Mouse (Mus musculus): Measurements from ENCODE around the gene Slc12a5. TPM values are rescaled to one million over a fixed set of nuclear protein-coding genes. Genes with fewer than 3 reads are reported as not detected.

The Slc12a5 gene
- polyA plus RNA-seq (2017; shearing (Covaris generic)) = 0.26 TPM

GRCm38 (mm10) chr2:164960716-164961441 is at the start of gene Slc12a5:
Gene Slc12a5, plus strand, starts transcription at chr2:164960802.

GRCm38 (mm10) chr2:164911086-164912048 is 49.2 kb upstream of the Slc12a5 start, which contains the start of gene Zfp335:
Gene Zfp335, minus strand, starts transcription at chr2:164911757.

GRCm38 (mm10) chr2:164940140-164940830 is 20.3 kb upstream of the Slc12a5 start, which contains the start of gene Mmp9:
Gene Mmp9, plus strand, starts transcription at chr2:164940780.

GRCm38 (mm10) chr2:165034131-165035057 is 73.8 kb downstream of the Slc12a5 start, which contains the start of gene Ncoa5:
Gene Ncoa5, minus strand, starts transcription at chr2:165034867.

Other genes with a start within 250 kb of the Slc12a5 start
- not detected for gene Spint5, start 245.5 kb upstream of the Slc12a5 start, polyA plus RNA-seq (2017; shearing (Covaris generic))
- 0.11 TPM for gene Wfdc3, start 214.9 kb upstream of the Slc12a5 start, polyA plus RNA-seq (2017; shearing (Covaris generic))
- 67.0 TPM for gene Dnttip1, start 214.8 kb upstream of the Slc12a5 start, polyA plus RNA-seq (2017; shearing (Covaris generic))
- 4.3 TPM for gene Ube2c, start 190.9 kb upstream of the Slc12a5 start, polyA plus RNA-seq (2017; shearing (Covaris generic))
- gene Tnnc2, start 180.8 kb upstream of the Slc12a5 start, polyA plus RNA-seq (2017; shearing (Covaris generic)) = not detected
- 5.7 TPM for gene Snx21, start 175.0 kb upstream of the Slc12a5 start, polyA plus RNA-seq (2017; shearing (Covaris generic))
- 39.1 TPM for gene Acot8, start 155.9 kb upstream of the Slc12a5 start, polyA plus RNA-seq (2017; shearing (Covaris generic))
- gene Zswim3, start 155.7 kb upstream of the Slc12a5 start, polyA plus RNA-seq (2017; shearing (Covaris generic)) = 6.1 TPM
- 21.3 TPM for gene Zswim1, start 138.1 kb upstream of the Slc12a5 start, polyA plus RNA-seq (2017; shearing (Covaris generic))
- not detected for gene Spata25, start 132.3 kb upstream of the Slc12a5 start, polyA plus RNA-seq (2017; shearing (Covaris generic))
- 167 TPM for gene Ctsa, start 127.9 kb upstream of the Slc12a5 start, polyA plus RNA-seq (2017; shearing (Covaris generic))
- gene Neurl2, start 127.3 kb upstream of the Slc12a5 start, polyA plus RNA-seq (2017; shearing (Covaris generic)) = 1.8 TPM
- gene Pltp, start 103.1 kb upstream of the Slc12a5 start, polyA plus RNA-seq (2017; shearing (Covaris generic)) = 0.26 TPM
- 130 TPM for gene Pcif1, start 81.5 kb upstream of the Slc12a5 start, polyA plus RNA-seq (2017; shearing (Covaris generic))
- gene Zfp335, start 49.0 kb upstream of the Slc12a5 start, polyA plus RNA-seq (2017; shearing (Covaris generic)) = 43.9 TPM
- gene Mmp9, start 20.0 kb upstream of the Slc12a5 start, polyA plus RNA-seq (2017; shearing (Covaris generic)) = 5.9 TPM
- 61.4 TPM for gene Ncoa5, start 74.1 kb downstream of the Slc12a5 start, polyA plus RNA-seq (2017; shearing (Covaris generic))
- gene Cd40, start 94.8 kb downstream of the Slc12a5 start, polyA plus RNA-seq (2017; shearing (Covaris generic)) = 0.89 TPM
- not detected for gene 1700025C18Rik, start 129.9 kb downstream of the Slc12a5 start, polyA plus RNA-seq (2017; shearing (Covaris generic))

Data from CD4-positive, CD25-positive, alpha-beta regulatory T cell (primary cell).